11 mouse cellular contexts compared by ENCODE assay signal in genomic region chr6:90702197-90702596, GRCm38 (mm10).
DNase-seq lines count a peak whose midpoint lies in the region; ATAC-seq lines count a peak whose summit lies in the region.
"Had no signal": no experiment of that assay in that cellular context is flagged by ENCODE, and none has a peak within 500 bp of the region (broad histone marks: within the 10 kb centered on the region; RNA-seq: fewer than 3 reads in every experiment).

No protein-coding gene starts in this region.

- H3K4me2 ChIP-seq in heart, embryonic 16.5 days (ENCODE audit: low read depth, low read length) = no peak overlapping the region
- no peak overlapping the region for H3K4me2 ChIP-seq in liver, embryonic 16.5 days (ENCODE audit: low read depth, low read length)
- no peak overlapping the region for H3K4me2 ChIP-seq in limb, embryonic 13.5 days (replicated peaks)

- H3K4me1 ChIP-seq in heart, embryonic 16.5 days (ENCODE audit: control insufficient read depth, insufficient read depth, low read length) = peaks cover 100% of the 10 kb centered on the region
- peaks cover 72% of the 10 kb centered on the region for H3K4me1 ChIP-seq in liver, embryonic 16.5 days (ENCODE audit: control insufficient read depth, low read depth, low read length)
- peaks cover 86% of the 10 kb centered on the region for H3K4me1 ChIP-seq in limb, embryonic 13.5 days

- H3K4me3 ChIP-seq in heart, embryonic 16.5 days (ENCODE audit: low read length) = no peak overlapping the region
- H3K4me3 ChIP-seq in liver, embryonic 16.5 days (ENCODE audit: low read depth, low read length) = no peak overlapping the region
- H3K4me3 ChIP-seq in limb, embryonic 13.5 days = no peak overlapping the region

- H3K9ac ChIP-seq in heart, embryonic 16.5 days (ENCODE audit: low read length) = no peak overlapping the region; the same call in 1 of the 2 replicates
- no peak overlapping the region for H3K9ac ChIP-seq in liver, embryonic 16.5 days (ENCODE audit: low read depth, low read length)
- no peak overlapping the region for H3K9ac ChIP-seq in limb, embryonic 13.5 days

- no peaks in the 10 kb centered on the region for H3K9me3 ChIP-seq in heart, embryonic 16.5 days (replicated peaks; ENCODE audit: control insufficient read depth, low read length)
- H3K9me3 ChIP-seq in liver, embryonic 16.5 days (replicated peaks; ENCODE audit: control insufficient read depth, low read length) = no peaks in the 10 kb centered on the region
- H3K9me3 ChIP-seq in limb, embryonic 13.5 days = no peaks in the 10 kb centered on the region
- H3K9me3 ChIP-seq: G1E had no signal

- peak overlapping the region; percentile 94 for H3K27ac ChIP-seq in heart, embryonic 16.5 days (ENCODE audit: low read length)
- H3K27ac ChIP-seq in liver, embryonic 16.5 days (ENCODE audit: low read length) = 0 out of 2 replicates have a peak overlapping the region, but pooled peaks have one; percentile 14
- H3K27ac ChIP-seq in limb, embryonic 13.5 days = peak overlapping the region; percentile 85; the same call in 1 of the 2 replicates

- DNase-seq in adrenal gland, adult 2 months = peak; percentile 42
- no peak for DNase-seq in adrenal gland, adult 8-10 months
- DNase-seq in heart, postnatal 36 days = no peak
- no peak for DNase-seq in liver
- DNase-seq in layer of hippocampus, adult 9-10 months (ENCODE audit: low spot score) = no peak
- DNase-seq: adrenal gland, postnatal 10 days; right cerebral cortex, postnatal 14 days had no signal

- ATAC-seq in heart, embryonic 16.5 days (replicated peaks; ENCODE audit: extremely low read depth, insufficient read depth, low FRiP score) = no peak
- ATAC-seq in liver, embryonic 16.5 days (ENCODE audit: low read depth) = no peak
- no peak for ATAC-seq in limb, embryonic 13.5 days (ENCODE audit: low FRiP score, low read depth)

- H3K27me3 ChIP-seq in heart, embryonic 16.5 days (ENCODE audit: control insufficient read depth, insufficient read depth, low read length) = no peaks in the 10 kb centered on the region
- H3K27me3 ChIP-seq in liver, embryonic 16.5 days (ENCODE audit: control insufficient read depth, insufficient read depth, low read depth, low read length) = no peaks in the 10 kb centered on the region
- no peaks in the 10 kb centered on the region for H3K27me3 ChIP-seq in limb, embryonic 13.5 days

- intact Hi-C loops in heart, postnatal 36 days (cut with DNase I) = no loop called here

- H3K36me3 ChIP-seq in heart, embryonic 16.5 days (ENCODE audit: control insufficient read depth, insufficient read depth) = no peaks in the 10 kb centered on the region
- H3K36me3 ChIP-seq in liver, embryonic 16.5 days (ENCODE audit: control insufficient read depth, insufficient read depth) = no peaks in the 10 kb centered on the region
- H3K36me3 ChIP-seq in limb, embryonic 13.5 days = no peaks in the 10 kb centered on the region

Comparison
In these comparisons a context has a peak if more than half of its experiments do, and no peak if none do; other contexts are left out.
1. H3K27ac ChIP-seq: peak in every context shown above with its lines; median percentile 94 in heart, embryonic 16.5 days; 85 in limb, embryonic 13.5 days; 14 in liver, embryonic 16.5 days.